Mouse (Mus musculus) embryonic facial prominence, embryonic 12.5 days (tissue): ENCODE results near the gene Mtfr1l. TPM values are rescaled to one million over a fixed set of nuclear protein-coding genes. Genes with fewer than 3 reads are reported as not detected.
A peak's percentile ranks its signal among the peaks of the same experiment; 100 is the strongest.

Source experiments
- ATAC-seq: fragments of 200-750 bp; cut with Nextera tagmentation; 2 replicates; pipeline ENCODE4 v1.8.0; 2017; ENCODE audit not compliant: insufficient number of reproducible peaks, insufficient read depth, low FRiP score, low TSS enrichment
- H3K27ac ChIP-seq: fragments of 300-500 bp; sonication (generic); 2 replicates; pipeline ENCODE4 v1.5.1; 2016; ENCODE audit warnings: mild to moderate bottlenecking
- H3K27me3 ChIP-seq: fragments of 300-500 bp; sonication (generic); 2 replicates; pipeline ENCODE4 v1.6.1; 2016; ENCODE audit warnings: mild to moderate bottlenecking, moderate library complexity
- H3K36me3 ChIP-seq: fragments of 300-500 bp; sonication (generic); 2 replicates; pipeline ENCODE4 v1.6.1; 2016; ENCODE audit warnings: mild to moderate bottlenecking
- H3K4me1 ChIP-seq: fragments of 300-500 bp; sonication (generic); 2 replicates; pipeline ENCODE4 v1.6.1; 2016
- H3K4me2 ChIP-seq: fragments of 300-500 bp; sonication (generic); replicated peaks from 2 replicates; pipeline ENCODE4 v1.6.1; 2016; ENCODE audit warnings: mild to moderate bottlenecking, moderate library complexity
- H3K4me3 ChIP-seq: fragments of 300-500 bp; sonication (generic); 2 replicates; pipeline ENCODE4 v1.5.1; 2016; ENCODE audit warnings: mild to moderate bottlenecking
- H3K9ac ChIP-seq: fragments of 300-500 bp; sonication (generic); 2 replicates; pipeline ENCODE4 v1.6.1; 2016; ENCODE audit warnings: mild to moderate bottlenecking, moderate library complexity
- H3K9me3 ChIP-seq: fragments of 300-500 bp; sonication (generic); 2 replicates; pipeline ENCODE4 v1.6.1; 2016; ENCODE audit warnings: mild to moderate bottlenecking, moderate library complexity
- WGBS: fragments of 180-500 bp; shearing (Covaris S2); methylation state at CpG from one replicate; pipeline ENCODE4 v1.1.7; 2016; 5-methylcytosine and 5-hydroxymethylcytosine counted together
- polyA plus RNA-seq: library from polyadenylated mRNA; unstranded; fragments of >200 nt; fragmentation: Nextera tagmentation; extraction: Ambion mirVana; gene quantifications from 2 replicates; pipeline ENCODE4 v1.2.1, GENCODE M21; 2016

Gene Mtfr1l
- polyA plus RNA-seq, 1 experiment from 2014 or later: 139 TPM

DNA sequence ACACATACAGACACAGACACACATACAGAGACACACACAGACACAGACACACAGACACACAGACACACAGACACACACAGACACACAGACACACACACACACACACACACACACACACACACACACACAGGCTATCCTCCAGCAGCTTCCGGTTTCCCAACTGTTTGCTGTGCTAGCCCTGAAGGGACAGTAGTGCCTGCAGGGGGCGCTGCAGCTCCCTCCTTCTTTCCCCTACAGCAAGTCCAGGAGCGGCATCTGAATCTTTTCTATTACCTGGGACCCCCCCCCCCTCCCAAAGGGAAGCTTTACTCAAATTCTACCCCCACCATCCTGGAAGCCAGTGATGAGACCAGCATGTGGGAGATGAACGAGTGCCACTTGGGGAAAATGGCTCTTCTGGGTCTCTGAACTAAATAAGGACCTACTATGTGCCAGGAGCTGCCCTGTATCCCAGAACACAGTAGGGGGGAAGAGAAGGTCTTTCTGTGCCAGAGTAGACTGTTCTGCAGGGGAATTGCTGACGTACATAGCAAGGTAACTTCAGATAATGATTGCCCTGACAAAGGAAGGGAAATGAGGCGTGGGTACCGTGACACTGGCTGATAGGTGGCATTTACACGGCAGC, 20.9 kb upstream of the Mtfr1l start:
- Histone ChIP-seq H3K27ac (no peak overlapping the region), H3K36me3 (no peaks in the 10 kb centered on the region), H3K27me3 (no peaks in the 10 kb centered on the region), H3K4me2 (no peak overlapping the region), H3K9ac (no peak overlapping the region), H3K4me3 (no peak overlapping the region), H3K4me1 (peaks cover 17% of the 10 kb centered on the region), H3K9me3 (no peaks in the 10 kb centered on the region)
- no peak for ATAC-seq
- WGBS: 72% methylated on average over 8 of the region's 8 CpGs

DNA sequence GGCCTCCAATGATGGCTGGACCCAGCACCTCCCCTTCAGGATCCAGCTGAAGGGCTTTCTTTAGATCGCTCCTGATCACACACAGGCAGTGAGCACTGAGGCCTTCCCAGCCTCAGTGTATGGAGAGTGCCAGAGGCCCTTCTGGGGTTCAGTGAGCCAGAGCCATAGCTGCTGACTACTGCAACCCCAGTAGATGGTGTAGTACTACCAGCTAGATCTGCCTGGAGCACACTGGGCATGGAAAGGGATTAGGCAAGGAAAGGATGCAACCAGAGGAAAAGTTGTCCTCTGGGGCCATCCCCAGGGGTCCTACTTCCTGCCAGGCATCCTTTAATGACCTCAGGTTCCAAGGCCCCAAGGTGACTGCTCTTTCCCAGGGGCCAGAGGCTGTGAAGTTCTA, 18.4 kb upstream of the Mtfr1l start:
- peaks cover 22% of the 10 kb centered on the region for H3K36me3 ChIP-seq
- ATAC-seq: no peak

DNA sequence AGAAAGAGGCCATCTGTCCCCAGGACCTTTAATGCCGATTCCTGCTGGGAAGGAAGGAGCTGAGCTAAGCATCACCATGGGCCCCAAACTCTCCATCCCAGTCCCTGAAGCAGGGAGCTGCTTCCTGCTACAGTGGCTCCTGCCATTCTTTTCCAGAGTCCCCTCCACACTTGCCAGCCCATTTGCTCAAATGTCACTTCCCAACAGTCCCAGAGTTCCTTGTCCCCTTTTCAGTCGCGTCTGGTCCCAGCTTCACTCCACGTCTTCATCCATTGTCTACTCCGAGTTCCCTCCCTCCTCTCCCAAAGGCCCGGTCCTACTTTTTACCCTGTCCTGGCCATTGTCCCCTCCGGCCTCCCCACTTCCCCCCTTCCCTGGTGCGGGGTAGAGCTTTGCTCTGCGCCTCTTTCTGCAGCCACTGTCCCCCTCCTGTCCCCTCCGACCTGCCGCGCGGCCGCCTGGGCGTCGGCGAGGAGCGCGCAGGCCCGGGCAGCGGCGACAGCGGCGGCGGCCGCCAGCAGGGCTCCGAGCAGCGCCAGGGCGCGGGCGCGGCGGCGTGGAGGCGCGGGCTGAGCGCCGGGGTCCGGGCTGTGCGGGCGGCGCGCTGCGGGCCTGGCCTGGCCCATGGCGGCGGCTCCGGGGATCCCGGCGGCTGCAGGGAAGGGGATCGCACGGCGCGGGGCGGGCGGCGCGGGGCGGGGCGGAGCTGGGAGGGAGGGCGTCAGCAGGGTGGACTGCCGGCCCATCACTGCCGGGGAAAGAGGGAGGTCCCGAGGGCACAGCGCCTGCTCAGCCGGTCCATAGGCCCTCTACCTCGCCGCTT, 16.5 kb upstream of the Mtfr1l start, which contains the start of gene Selenon:
Gene Selenon, minus strand, starts transcription at position 673 of the 823 bp plus-strand sequence.
- Histone ChIP-seq H3K4me3 (peak within 1 kb of the TSS; percentile 76), H3K36me3 (peaks cover 33% of the 10 kb centered on the region), H3K27ac (peak within 1 kb of the TSS; percentile 85), H3K9ac (peak within 1 kb of the TSS; percentile 91), H3K9me3 (peaks cover 8% of the 10 kb centered on the region; the same call in 1 of the 2 replicates), H3K27me3 (no peaks in the 10 kb centered on the region), H3K4me2 (peak within 1 kb of the TSS; percentile 63), H3K4me1 (peaks cover 14% of the 10 kb centered on the region)
- WGBS: under 1% methylated on average over 46 of the region's 67 CpGs
- peak; percentile 61; the same call in 1 of the 2 replicates for ATAC-seq

More for the DNA sequence above, 18.4 kb upstream of the Mtfr1l start:
- H3K9ac ChIP-seq: no peak overlapping the region
- peaks cover 14% of the 10 kb centered on the region for H3K4me1 ChIP-seq
- H3K27me3 ChIP-seq: no peaks in the 10 kb centered on the region
- peaks cover 8% of the 10 kb centered on the region; the same call in 1 of the 2 replicates for H3K9me3 ChIP-seq
- no peak overlapping the region for H3K4me2 ChIP-seq
- no peak overlapping the region for H3K4me3 ChIP-seq
- WGBS: 83% methylated on average over 1 of the region's 1 CpGs
- no peak overlapping the region for H3K27ac ChIP-seq

DNA sequence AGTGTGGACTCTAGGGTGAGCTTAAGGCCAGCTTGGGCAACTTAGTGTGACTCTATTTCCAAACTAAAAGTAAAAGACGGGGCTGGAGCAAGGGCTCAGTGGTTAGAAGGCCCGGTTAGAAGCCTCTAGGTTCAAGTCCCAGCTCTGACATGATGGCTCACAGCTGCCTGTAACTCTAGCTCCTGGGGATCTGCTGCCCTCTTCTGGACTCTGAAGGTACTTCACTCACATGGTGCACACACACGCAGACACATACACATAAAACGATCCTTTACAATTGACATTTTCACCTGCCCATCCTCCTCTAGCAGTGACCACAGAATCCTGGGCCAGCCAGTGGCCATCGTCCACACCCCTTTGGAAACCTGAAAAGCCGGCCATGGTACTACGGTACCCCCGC, 14.7 kb upstream of the Mtfr1l start:
- WGBS: 97% methylated on average over 8 of the region's 8 CpGs
- ATAC-seq: no peak

DNA sequence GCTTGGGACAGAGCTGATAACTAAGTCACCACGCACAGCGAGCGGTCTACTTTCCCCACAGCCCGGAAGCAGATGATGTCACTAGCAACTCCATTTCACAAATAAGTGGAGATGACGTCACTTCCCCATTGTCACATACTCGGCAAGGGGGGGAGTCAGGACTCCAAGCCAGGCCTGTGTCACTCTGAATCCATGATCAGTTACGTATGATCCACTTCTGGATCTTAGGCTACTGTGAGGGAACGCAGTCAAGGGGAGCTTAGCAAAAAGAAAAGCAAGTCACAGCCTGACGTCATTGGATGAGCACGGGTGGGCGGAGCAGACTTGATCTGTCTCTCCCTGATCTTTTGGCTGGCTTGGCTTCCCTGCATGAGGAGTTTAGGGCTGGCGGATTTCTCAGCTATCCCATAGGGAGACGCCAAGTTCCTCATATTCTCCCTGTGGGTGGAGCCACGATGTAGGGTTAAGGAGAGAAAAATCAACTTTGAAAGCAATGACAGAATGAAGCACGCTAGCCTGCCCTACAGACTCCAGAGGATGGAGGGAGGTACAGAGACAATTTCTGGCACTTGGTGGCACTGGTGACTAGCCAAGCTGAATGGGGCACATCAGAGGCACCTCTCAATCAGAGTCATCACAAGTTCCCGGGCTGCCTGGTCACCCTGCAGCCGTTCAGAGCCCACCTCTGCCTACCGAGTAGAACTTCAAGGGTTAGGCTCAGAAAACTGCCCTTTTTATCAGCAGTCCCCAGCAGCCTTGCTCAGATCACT, 13.2 kb upstream of the Mtfr1l start:
- 74% methylated on average over 18 of the region's 18 CpGs for WGBS
- Histone ChIP-seq H3K27ac (no peak overlapping the region), H3K4me1 (peaks cover 14% of the 10 kb centered on the region), H3K4me3 (no peak overlapping the region), H3K4me2 (no peak overlapping the region), H3K9ac (no peak overlapping the region), H3K36me3 (peaks cover 62% of the 10 kb centered on the region), H3K9me3 (peaks cover 8% of the 10 kb centered on the region; the same call in 1 of the 2 replicates), H3K27me3 (no peaks in the 10 kb centered on the region)
- no peak for ATAC-seq

More for the DNA sequence above, 14.7 kb upstream of the Mtfr1l start:
- no peak overlapping the region for H3K27ac ChIP-seq
- H3K4me2 ChIP-seq: no peak overlapping the region
- peaks cover 8% of the 10 kb centered on the region; the same call in 1 of the 2 replicates for H3K9me3 ChIP-seq
- H3K36me3 ChIP-seq: peaks cover 51% of the 10 kb centered on the region
- H3K4me3 ChIP-seq: no peak overlapping the region
- peaks cover 14% of the 10 kb centered on the region for H3K4me1 ChIP-seq
- H3K27me3 ChIP-seq: no peaks in the 10 kb centered on the region
- no peak overlapping the region for H3K9ac ChIP-seq

DNA sequence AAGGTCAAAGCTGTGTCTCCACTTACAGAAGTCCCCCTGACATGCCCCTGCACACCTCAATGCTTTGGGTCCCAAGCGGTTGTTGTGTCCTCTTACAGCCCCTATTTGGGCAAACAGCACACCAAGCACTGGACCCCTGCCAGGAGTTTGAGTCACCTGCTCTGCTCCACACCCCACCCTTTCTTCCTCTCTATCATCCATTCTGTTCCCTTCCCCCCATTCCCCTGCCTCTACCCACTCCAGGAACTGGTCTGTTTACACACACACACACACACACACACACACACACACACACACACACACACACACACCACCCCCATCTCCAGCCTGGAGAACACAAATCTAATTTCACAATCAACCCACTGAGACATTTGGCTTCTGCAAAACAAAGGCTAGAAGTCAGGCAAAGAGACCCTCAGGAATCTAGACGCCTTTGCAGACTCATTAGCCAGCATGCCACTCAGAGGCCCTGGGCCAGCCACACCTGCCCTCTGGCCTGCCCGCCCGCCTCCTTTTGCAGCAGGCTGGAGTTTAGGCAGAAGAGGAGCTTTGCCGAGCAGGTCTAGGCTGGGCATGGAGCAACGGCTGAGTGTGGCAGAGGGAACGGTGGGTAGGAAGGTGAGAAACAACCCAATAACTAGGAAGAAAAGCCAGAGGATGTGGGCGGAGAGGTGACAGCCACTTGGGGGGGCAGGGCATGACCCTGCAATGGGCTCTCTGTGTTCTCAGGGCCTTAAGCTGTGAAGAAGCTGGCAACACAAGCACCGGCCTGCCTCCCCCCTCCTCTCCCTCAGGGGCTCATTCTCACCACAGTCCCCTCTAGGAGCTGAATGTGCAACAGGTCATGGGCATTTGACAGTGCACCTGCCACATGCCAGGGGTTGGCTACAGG, 11.9 kb upstream of the Mtfr1l start:
- H3K9ac ChIP-seq: no peak overlapping the region; the same call in 1 of the 2 replicates
- H3K27ac ChIP-seq: no peak overlapping the region
- peaks cover 73% of the 10 kb centered on the region for H3K36me3 ChIP-seq
- no peak for ATAC-seq
- H3K27me3 ChIP-seq: no peaks in the 10 kb centered on the region
- no peak overlapping the region for H3K4me3 ChIP-seq
- WGBS: 63% methylated on average over 9 of the region's 9 CpGs
- H3K4me1 ChIP-seq: peaks cover 9% of the 10 kb centered on the region; the same call in 1 of the 2 replicates
- H3K9me3 ChIP-seq: peaks cover 8% of the 10 kb centered on the region; the same call in 1 of the 2 replicates
- H3K4me2 ChIP-seq: no peak overlapping the region

DNA sequence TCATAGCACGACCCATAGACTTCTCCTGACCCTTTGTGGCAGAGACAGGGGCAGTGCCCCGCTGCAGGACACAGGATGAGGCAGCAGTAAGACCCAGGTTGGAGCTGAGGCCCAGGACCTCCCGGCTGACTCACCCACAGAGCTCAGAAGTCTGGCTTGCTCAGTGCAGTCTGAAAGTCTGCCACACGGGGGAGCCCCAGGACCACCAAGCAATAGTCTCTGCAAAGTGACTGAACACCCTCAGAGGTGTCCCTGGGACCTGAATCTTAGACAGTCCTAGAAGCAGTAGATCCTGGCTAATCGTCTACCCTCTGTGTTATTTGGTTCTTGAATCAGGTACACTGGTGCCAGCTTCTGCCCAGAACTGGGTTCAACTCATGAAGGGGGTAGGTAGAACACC, 8.1 kb upstream of the Mtfr1l start:
- Histone ChIP-seq H3K4me2 (no peak overlapping the region), H3K9ac (no peak overlapping the region; the same call in 1 of the 2 replicates), H3K9me3 (no peaks in the 10 kb centered on the region), H3K4me1 (peaks cover 9% of the 10 kb centered on the region; the same call in 1 of the 2 replicates), H3K4me3 (no peak overlapping the region), H3K27me3 (no peaks in the 10 kb centered on the region), H3K27ac (no peak overlapping the region), H3K36me3 (peaks cover 86% of the 10 kb centered on the region)
- ATAC-seq: peak; percentile 9; the same call in 1 of the 2 replicates
- WGBS: 5% methylated on average over 5 of the region's 5 CpGs

DNA sequence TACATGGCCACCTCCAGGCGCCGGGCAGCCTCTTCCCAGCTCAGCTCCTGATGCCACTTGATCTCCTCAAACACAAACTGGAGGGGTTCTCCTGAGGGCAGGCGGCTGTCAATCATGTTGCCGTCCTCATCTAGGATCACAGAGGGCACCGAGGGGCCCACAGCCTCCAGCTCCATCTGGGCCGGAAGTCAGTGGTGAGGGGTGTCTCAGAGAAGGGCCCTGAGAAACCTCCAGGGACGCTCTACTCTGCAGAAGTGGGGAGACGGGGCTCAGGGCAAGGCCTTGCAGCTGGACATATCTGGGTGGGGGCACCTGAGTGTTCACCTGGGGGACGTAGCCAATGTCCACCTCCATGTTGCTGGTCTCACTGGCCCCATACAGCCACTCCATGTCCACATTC, 7.5 kb upstream of the Mtfr1l start:
- no peak overlapping the region for H3K4me2 ChIP-seq
- peaks cover 86% of the 10 kb centered on the region for H3K36me3 ChIP-seq
- H3K9ac ChIP-seq: no peak overlapping the region; the same call in 1 of the 2 replicates
- 93% methylated on average over 9 of the region's 9 CpGs for WGBS
- H3K27ac ChIP-seq: no peak overlapping the region
- no peaks in the 10 kb centered on the region for H3K27me3 ChIP-seq
- no peaks in the 10 kb centered on the region for H3K9me3 ChIP-seq
- peaks cover 8% of the 10 kb centered on the region; the same call in 1 of the 2 replicates for H3K4me1 ChIP-seq
- no peak for ATAC-seq
- no peak overlapping the region for H3K4me3 ChIP-seq

DNA sequence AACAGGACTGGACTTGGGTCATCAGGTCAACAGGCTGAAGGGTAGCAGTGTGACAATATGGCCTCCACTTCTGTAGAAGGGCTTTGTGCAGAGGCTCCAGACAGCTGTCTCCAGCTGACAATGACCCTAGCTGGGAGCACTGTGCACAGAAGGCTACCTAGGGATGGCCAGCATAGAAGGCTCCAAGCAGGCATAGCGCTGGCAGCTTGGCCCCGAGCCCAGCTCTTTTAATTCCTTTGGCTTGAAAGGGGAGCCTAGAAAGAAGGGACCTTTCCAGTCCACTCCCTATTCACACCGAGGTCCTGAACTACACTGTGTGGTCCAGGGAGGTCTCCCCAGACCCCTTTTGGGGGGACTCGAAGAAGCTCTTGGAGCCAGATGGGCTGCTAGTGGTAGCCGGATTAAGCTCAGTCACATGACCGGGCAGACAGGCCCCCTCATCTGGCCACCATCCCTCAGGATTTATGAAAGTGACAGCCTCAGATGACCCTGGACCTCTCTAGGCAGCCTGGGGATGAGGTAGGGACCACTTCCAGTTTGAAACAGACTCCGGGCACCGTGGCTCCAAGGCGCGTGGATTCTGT, 3.9 kb upstream of the Mtfr1l start:
- WGBS: 90% methylated on average over 10 of the region's 10 CpGs
- H3K36me3 ChIP-seq: peaks cover 52% of the 10 kb centered on the region

DNA sequence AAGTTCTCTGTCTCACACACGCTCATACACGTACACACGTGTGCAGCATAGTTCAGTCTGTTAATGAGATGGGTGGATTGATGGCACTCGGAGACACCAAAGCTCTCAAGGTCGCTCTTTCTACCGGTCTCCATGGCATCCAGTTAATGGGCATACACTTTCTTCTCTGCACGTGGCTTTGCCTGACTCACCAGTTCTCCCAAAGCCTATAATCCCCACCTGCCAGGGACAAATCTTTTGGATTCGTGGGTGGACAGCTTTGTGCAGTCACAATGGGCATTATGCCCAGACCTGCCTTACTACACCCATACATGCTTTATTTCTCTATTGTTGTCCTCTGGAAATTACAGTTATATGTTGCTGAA, 582 bp upstream of the Mtfr1l start:
- Histone ChIP-seq H3K4me1 (peaks cover 16% of the 10 kb centered on the region), H3K4me3 (peak overlapping the region; percentile 95), H3K9ac (peak overlapping the region; percentile 41), H3K36me3 (peaks cover 35% of the 10 kb centered on the region), H3K27ac (peak overlapping the region; percentile 36; the same call in 1 of the 2 replicates), H3K4me2 (peak overlapping the region; percentile 94), H3K9me3 (no peaks in the 10 kb centered on the region), H3K27me3 (no peaks in the 10 kb centered on the region)
- 0 out of 2 replicates have a peak, but pooled peaks have one; percentile 10 for ATAC-seq
- 17% methylated on average over 8 of the region's 8 CpGs for WGBS

More for the DNA sequence above, 3.9 kb upstream of the Mtfr1l start:
- H3K9me3 ChIP-seq: no peaks in the 10 kb centered on the region
- no peak overlapping the region for H3K4me3 ChIP-seq
- H3K9ac ChIP-seq: no peak overlapping the region
- H3K4me1 ChIP-seq: peaks cover 8% of the 10 kb centered on the region
- no peaks in the 10 kb centered on the region for H3K27me3 ChIP-seq
- H3K4me2 ChIP-seq: no peak overlapping the region
- ATAC-seq: no peak
- no peak overlapping the region for H3K27ac ChIP-seq
